Mouse (Mus musculus) forebrain, embryonic 16.5 days (tissue): ENCODE measurements around the gene Ttc30b. TPM values are rescaled to one million over a fixed set of nuclear protein-coding genes. Genes with fewer than 3 reads are reported as not detected.

Source experiments
- ATAC-seq: fragments of 200-750 bp; cut with Nextera tagmentation; 2 replicates; pipeline ENCODE4 v1.8.0; 2017; ENCODE audit warnings: mild to moderate bottlenecking, moderate library complexity
- H3K27ac ChIP-seq: fragments of 300-500 bp; sonication (generic); 2 replicates; pipeline ENCODE4 v1.5.1; 2014; ENCODE audit warnings: low read length, control low read depth
- H3K27me3 ChIP-seq: fragments of 300-500 bp; sonication (generic); replicated peaks from 2 replicates; pipeline ENCODE4 v1.6.1; 2014; ENCODE audit warnings: low read length; ENCODE audit not compliant: control insufficient read depth, insufficient read depth
- H3K36me3 ChIP-seq: fragments of 300-500 bp; sonication (generic); 2 replicates; pipeline ENCODE4 v1.6.1; 2014; ENCODE audit not compliant: control insufficient read depth, insufficient read depth
- H3K4me1 ChIP-seq: fragments of 300-500 bp; sonication (generic); replicated peaks from 2 replicates; pipeline ENCODE4 v1.6.1; 2014; ENCODE audit warnings: low read length; ENCODE audit not compliant: control insufficient read depth, insufficient read depth
- H3K4me2 ChIP-seq: fragments of 300-500 bp; sonication (generic); 2 replicates; pipeline ENCODE4 v1.6.1; 2014; ENCODE audit warnings: mild to moderate bottlenecking, low read length, control low read depth
- H3K4me3 ChIP-seq: fragments of 300-500 bp; sonication (generic); replicated peaks from 2 replicates; pipeline ENCODE4 v1.5.1; 2014; ENCODE audit warnings: mild to moderate bottlenecking, low read length, control low read depth
- H3K9ac ChIP-seq: fragments of 300-500 bp; sonication (generic); replicated peaks from 2 replicates; pipeline ENCODE4 v1.6.1; 2014; ENCODE audit warnings: low read depth, low read length, control low read depth
- H3K9me3 ChIP-seq: fragments of 300-500 bp; sonication (generic); 2 replicates; pipeline ENCODE4 v1.6.1; 2016; ENCODE audit warnings: low read length; ENCODE audit not compliant: control insufficient read depth
- WGBS: fragments of 180-500 bp; shearing (Covaris S2); extraction: QIAGEN DNeasy Blood & Tissue Kit; methylation state at CpG from one replicate; pipeline ENCODE4 v1.1.7; 2014; 5-methylcytosine and 5-hydroxymethylcytosine counted together
- polyA plus RNA-seq: library from polyadenylated mRNA; unstranded; fragments of >200 nt; fragmentation: Nextera tagmentation; extraction: Ambion mirVana; gene quantifications from 2 replicates; pipeline ENCODE4 v1.2.1, GENCODE M21; 2015

The Ttc30b gene
- polyA plus RNA-seq, 1 experiment from 2014 or later: 19.6 TPM

DNA sequence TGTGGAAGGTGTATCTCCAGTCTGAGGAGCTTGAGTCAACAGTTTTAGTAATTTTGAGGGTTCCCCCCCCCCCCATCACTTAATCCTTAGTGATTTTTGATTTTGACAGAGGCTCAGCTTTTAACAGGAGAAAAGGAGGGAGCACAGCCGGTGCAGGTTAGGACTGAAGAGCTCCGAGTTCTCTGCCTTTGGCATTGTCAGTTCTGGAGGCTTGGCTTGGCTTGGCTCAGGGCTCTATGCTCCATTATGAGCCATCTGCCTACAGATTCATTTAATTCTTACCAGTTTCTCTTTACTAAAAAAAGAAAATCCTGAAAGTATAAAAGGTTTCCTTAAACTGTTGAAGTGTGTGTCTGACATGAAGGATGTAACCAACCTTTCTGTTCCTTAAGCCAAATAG, 9.2 kb downstream of the Ttc30b start:
- ATAC-seq: no peak
- Histone ChIP-seq H3K4me3 (no peak overlapping the region), H3K4me2 (no peak overlapping the region), H3K9ac (0 out of 2 replicates have a peak overlapping the region, but pooled peaks have one; percentile 22), H3K27me3 (no peaks in the 10 kb centered on the region), H3K4me1 (peaks cover 2% of the 10 kb centered on the region; the same call in 1 of the 2 replicates), H3K27ac (peak overlapping the region; percentile 41), H3K9me3 (no peaks in the 10 kb centered on the region), H3K36me3 (no peaks in the 10 kb centered on the region)
- WGBS: 76% methylated on average over 2 of the region's 2 CpGs

DNA sequence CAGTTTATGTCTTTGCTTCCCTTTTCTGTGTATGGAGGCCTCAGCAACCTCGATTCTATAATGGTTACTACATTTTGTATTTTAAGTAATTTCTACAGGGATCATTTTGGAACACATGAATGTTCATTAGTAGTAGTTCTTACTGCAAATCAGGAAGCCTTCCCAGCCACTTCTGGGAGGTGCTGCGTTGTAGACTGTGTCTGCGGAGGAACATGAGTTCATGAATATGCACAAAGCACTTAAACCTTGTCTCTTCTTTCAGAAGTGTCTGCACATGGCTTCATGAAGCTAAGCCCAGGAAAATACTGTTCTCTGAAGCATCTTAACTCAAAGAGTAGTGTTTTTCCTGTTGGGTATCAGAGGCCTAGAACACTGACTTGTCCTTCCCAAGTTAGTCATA, 10.4 kb downstream of the Ttc30b start:
- no peak for ATAC-seq
- H3K27me3 ChIP-seq: no peaks in the 10 kb centered on the region
- WGBS: 74% methylated on average over 3 of the region's 3 CpGs
- H3K9ac ChIP-seq: no peak overlapping the region
- H3K4me3 ChIP-seq: no peak overlapping the region
- H3K4me1 ChIP-seq: peaks cover 2% of the 10 kb centered on the region; the same call in 1 of the 2 replicates
- H3K27ac ChIP-seq: no peak overlapping the region
- no peak overlapping the region for H3K4me2 ChIP-seq
- H3K9me3 ChIP-seq: no peaks in the 10 kb centered on the region
- H3K36me3 ChIP-seq: no peaks in the 10 kb centered on the region

DNA sequence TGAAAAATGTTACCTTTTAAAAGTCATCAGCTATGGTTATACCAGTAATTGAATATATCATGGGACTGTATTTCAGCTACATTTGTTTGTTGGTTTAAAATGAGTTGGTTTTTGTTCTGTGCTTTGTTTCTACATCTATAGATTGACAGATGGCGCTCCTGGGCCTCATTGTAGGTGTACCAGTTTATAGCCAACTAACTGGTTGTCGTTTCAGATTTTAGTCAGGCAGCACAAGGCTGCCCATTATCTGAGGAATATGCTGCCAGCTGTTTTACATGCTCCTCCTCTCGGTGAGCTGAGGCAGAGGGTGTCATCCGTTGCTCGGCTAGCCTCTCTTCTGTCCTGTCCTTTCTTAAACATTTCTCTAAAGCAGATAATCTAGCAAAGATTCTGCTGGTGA, 12.3 kb downstream of the Ttc30b start:
- H3K36me3 ChIP-seq: no peaks in the 10 kb centered on the region
- H3K4me3 ChIP-seq: no peak overlapping the region
- H3K4me1 ChIP-seq: peaks cover 2% of the 10 kb centered on the region; the same call in 1 of the 2 replicates
- no peak overlapping the region for H3K4me2 ChIP-seq
- no peak overlapping the region for H3K9ac ChIP-seq
- no peaks in the 10 kb centered on the region for H3K9me3 ChIP-seq
- H3K27me3 ChIP-seq: no peaks in the 10 kb centered on the region
- 69% methylated on average over 5 of the region's 5 CpGs for WGBS
- no peak for ATAC-seq
- H3K27ac ChIP-seq: no peak overlapping the region

DNA sequence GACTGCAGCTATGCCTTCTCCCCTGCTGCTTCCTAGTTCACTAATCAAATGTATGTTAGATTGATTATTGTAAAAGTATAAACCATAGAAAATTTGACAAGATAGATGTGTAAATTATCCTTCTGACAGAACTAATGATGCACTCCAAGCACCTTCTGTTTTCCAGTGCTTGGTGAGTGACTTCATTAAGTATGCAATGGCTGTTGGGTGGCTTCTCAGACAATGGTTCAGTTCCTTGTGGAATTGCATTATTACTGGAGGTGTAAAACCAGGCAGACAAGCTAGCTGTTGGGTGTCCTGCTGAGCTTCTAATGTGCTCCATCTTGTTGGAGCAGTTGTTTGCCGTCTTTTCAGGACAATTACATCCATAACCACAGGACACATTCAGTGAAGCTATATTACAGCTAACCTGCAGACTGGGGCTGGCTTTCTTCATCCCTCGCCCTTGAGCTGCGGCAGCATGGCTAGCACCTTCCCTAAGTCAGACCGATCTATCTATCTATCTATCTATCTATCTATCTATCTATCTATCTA, 14.5 kb downstream of the Ttc30b start:
- H3K4me2 ChIP-seq: no peak overlapping the region
- H3K9ac ChIP-seq: no peak overlapping the region
- 83% methylated on average over 4 of the region's 4 CpGs for WGBS
- H3K4me1 ChIP-seq: no peaks in the 10 kb centered on the region; the same call in 1 of the 2 replicates
- no peak overlapping the region for H3K4me3 ChIP-seq
- no peaks in the 10 kb centered on the region for H3K36me3 ChIP-seq
- no peak for ATAC-seq
- H3K27ac ChIP-seq: no peak overlapping the region
- no peaks in the 10 kb centered on the region for H3K9me3 ChIP-seq
- no peaks in the 10 kb centered on the region for H3K27me3 ChIP-seq

DNA sequence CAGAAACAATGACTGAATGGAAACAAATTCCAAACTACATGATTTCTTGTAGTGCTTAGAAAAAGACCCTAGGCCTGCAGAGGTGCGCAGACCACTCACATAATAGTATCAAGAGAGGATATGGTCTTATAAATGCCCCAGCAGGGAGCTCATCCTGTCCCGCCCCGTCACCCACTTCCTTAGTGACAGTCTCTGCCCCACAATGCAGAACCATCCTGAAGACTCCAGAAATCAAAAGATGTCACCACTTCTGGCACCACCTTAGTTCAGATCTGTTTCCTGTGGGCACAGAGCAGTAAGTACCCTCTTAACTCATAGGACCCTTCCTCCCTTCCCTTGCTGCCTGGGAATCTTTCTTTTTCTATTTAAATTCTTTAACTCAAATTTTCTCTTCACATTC, 23.3 kb downstream of the Ttc30b start:
- H3K9me3 ChIP-seq: no peaks in the 10 kb centered on the region
- H3K4me2 ChIP-seq: no peak overlapping the region
- no peak overlapping the region for H3K4me3 ChIP-seq
- ATAC-seq: no peak
- H3K9ac ChIP-seq: no peak overlapping the region
- no peaks in the 10 kb centered on the region for H3K27me3 ChIP-seq
- 92% methylated on average over 3 of the region's 3 CpGs for WGBS
- peaks cover 3% of the 10 kb centered on the region; the same call in 1 of the 2 replicates for H3K36me3 ChIP-seq
- no peak overlapping the region for H3K27ac ChIP-seq
- H3K4me1 ChIP-seq: no peaks in the 10 kb centered on the region

DNA sequence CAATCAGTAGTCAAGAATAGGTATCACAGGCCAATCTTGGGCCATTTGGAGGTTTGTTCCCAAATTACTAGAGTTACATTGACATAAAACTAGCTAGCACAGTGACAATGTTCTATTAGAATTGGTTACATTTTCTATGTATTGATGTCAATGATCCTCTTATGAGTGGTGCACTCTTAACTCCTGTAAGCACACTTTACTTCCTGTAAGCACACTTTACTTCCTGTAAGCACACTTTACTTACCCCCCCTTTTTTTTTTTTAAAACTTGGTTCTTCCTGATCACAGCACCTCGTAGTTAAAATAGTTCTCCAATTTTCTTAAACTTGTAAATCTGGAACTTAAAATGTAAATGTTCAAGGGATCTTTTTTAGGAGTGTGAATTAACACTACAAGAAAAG, 31.2 kb downstream of the Ttc30b start:
- Histone ChIP-seq H3K9me3 (no peaks in the 10 kb centered on the region), H3K4me3 (no peak overlapping the region), H3K27ac (no peak overlapping the region), H3K27me3 (no peaks in the 10 kb centered on the region), H3K4me1 (no peaks in the 10 kb centered on the region), H3K4me2 (no peak overlapping the region), H3K9ac (no peak overlapping the region), H3K36me3 (peaks cover 2% of the 10 kb centered on the region; the same call in 1 of the 2 replicates)
- 65% methylated on average over 1 of the region's 1 CpGs for WGBS
- no peak for ATAC-seq

DNA sequence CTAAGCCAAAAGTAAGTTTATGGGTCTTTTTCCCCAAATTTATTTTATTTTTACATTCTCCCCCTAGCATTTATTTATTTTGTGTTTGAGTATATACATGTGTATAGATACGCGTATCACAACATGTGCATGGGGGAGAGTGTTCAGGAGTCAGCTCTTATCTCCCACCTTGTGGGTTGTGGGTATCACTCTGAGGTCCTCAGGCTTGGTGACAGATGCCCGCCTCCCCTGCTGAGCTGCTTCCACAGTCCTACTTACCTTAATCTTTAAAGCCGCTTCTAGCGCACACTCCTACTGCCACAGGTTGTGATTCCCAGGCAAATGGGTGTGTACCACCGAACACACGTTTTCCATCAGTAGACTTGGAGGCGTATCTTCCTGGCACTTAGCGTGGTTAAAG, 36.5 kb downstream of the Ttc30b start:
- no peaks in the 10 kb centered on the region for H3K4me1 ChIP-seq
- no peak for ATAC-seq
- no peak overlapping the region for H3K27ac ChIP-seq
- no peak overlapping the region for H3K9ac ChIP-seq
- H3K9me3 ChIP-seq: 0 out of 2 replicates have a peak, but pooled peaks cover 2% of the 10 kb centered on the region
- no peak overlapping the region for H3K4me3 ChIP-seq
- no peaks in the 10 kb centered on the region for H3K27me3 ChIP-seq
- H3K4me2 ChIP-seq: no peak overlapping the region
- H3K36me3 ChIP-seq: 0 out of 2 replicates have a peak, but pooled peaks cover 2% of the 10 kb centered on the region
- WGBS: 94% methylated on average over 9 of the region's 9 CpGs

DNA sequence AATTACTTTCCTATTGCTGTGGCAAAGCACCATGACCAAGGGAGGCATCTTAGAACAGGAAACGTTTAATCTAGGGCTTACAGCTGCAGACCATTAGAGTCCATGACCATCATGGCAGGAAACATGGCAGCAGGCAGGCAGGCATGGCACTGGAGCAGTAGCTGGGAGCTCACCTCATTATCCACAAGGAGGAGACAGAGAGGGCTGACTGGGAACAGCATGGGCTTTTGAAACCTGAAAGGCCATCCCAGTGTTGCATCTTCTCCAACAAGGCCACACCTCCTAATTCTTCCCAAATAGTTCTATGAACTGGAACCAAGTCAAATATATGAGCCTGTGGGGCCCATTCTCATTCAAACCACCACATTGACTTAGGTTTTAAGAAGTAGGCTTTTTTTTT, 38.1 kb downstream of the Ttc30b start:
- Histone ChIP-seq H3K27ac (no peak overlapping the region), H3K4me3 (no peak overlapping the region), H3K27me3 (no peaks in the 10 kb centered on the region), H3K9me3 (0 out of 2 replicates have a peak, but pooled peaks cover 2% of the 10 kb centered on the region), H3K4me1 (no peaks in the 10 kb centered on the region), H3K36me3 (0 out of 2 replicates have a peak, but pooled peaks cover 2% of the 10 kb centered on the region), H3K4me2 (no peak overlapping the region), H3K9ac (no peak overlapping the region)
- WGBS: 97% methylated on average over 1 of the region's 1 CpGs
- ATAC-seq: no peak

DNA sequence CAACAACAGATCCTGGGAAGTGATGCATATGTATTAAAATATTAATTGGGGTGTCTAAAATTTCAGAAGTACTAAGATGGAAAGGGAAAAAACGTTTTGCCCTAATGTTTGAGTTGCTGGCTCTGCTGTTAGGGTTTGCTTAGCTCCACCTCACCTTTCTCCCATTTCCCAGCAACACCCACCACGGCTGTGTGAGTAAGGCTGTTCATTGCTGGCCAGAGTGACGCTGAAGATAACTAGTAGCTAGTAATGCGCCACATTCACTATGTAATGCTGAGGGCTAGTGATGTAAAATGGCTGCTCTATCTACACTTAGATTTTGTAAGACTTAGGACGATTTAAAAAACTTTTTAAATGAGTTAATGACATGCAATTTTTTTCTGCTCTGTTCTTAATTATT, 42.7 kb downstream of the Ttc30b start:
- H3K4me3 ChIP-seq: no peak overlapping the region
- H3K9me3 ChIP-seq: 0 out of 2 replicates have a peak, but pooled peaks cover 2% of the 10 kb centered on the region
- 0 out of 2 replicates have a peak, but pooled peaks cover 2% of the 10 kb centered on the region for H3K36me3 ChIP-seq
- H3K27ac ChIP-seq: no peak overlapping the region
- no peak for ATAC-seq
- no peaks in the 10 kb centered on the region; the same call in 1 of the 2 replicates for H3K4me1 ChIP-seq
- WGBS: 91% methylated on average over 5 of the region's 5 CpGs
- H3K27me3 ChIP-seq: no peaks in the 10 kb centered on the region
- H3K9ac ChIP-seq: no peak overlapping the region
- no peak overlapping the region for H3K4me2 ChIP-seq

DNA sequence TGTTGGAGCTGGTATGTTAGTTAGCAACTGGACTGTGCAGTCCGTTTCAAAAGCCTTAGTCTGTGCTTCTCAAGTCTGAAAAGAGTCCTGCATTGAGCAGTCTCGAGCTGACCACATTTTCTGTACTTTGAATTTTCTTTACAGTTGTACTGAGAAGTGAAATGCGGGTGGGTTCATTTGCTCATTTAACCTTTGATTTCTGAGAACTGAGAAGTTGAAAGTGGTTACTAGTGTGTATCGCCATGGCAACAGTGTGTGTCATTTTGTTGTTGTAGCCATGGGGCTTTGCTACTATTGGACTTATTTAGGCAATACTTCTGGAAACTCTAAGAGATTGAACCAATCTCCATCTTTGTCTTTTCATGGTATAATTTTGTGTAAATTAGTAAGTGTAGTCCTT, 46.4 kb downstream of the Ttc30b start:
- Histone ChIP-seq H3K9ac (no peak overlapping the region), H3K9me3 (no peaks in the 10 kb centered on the region), H3K4me3 (no peak overlapping the region), H3K27me3 (no peaks in the 10 kb centered on the region), H3K27ac (no peak overlapping the region), H3K4me2 (no peak overlapping the region), H3K36me3 (no peaks in the 10 kb centered on the region), H3K4me1 (no peaks in the 10 kb centered on the region; the same call in 1 of the 2 replicates)
- ATAC-seq: no peak
- WGBS: 39% methylated on average over 4 of the region's 4 CpGs
